Mouse (Mus musculus): Measurements from ENCODE around the gene Ubap1l.

- no peak for TF ChIP-seq CTCF (IDR thresholded peaks at IDR 0.05; ENCODE audit: insufficient read depth, low read depth, low read length)
- no peak for TF ChIP-seq POLR2A (IDR thresholded peaks at IDR 0.05; ENCODE audit: insufficient read depth, low read depth, low read length)
These were observed 66.7 kb downstream of the Ubap1l start for GRCm38 (mm10) chr9:65427511-65427910.
